ENCODE assay signal across 28 mouse cellular contexts in the genomic region with DNA sequence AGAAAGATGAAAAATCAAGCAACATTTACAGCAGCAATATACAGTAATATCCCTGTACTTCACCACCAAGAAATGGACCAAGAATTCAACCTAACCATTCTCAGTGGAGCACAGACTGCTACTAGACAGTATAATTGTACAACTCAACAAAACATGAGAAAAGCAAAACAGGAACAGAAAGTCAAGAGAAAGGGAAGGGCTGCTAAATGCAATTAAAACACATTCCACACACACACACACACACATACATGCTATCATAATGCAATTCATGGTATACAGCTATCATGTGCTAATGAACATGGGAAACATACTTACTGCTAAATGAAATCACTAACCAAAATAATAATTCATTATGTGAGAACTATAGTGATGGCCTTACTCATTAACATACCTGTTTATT.
DNase-seq lines count a peak whose midpoint lies in the region; ATAC-seq and TF ChIP-seq lines count a peak whose summit lies in the region.
"Had no signal": no experiment of that assay in that cellular context is flagged by ENCODE, and none has a peak within 500 bp of the region (broad histone marks: within the 10 kb centered on the region; RNA-seq: fewer than 3 reads in every experiment).

No protein-coding gene starts in this region.

- ATAC-seq in granulocyte monocyte progenitor cell, adult 5-6 weeks (replicated peaks; ENCODE audit: poor library complexity, severe bottlenecking): peak; percentile 88
- ATAC-seq in monocyte, adult 5-6 weeks (replicated peaks; ENCODE audit: insufficient number of reproducible peaks, low FRiP score, low TSS enrichment, poor library complexity, severe bottlenecking): peak; percentile 85
- ATAC-seq: forebrain, embryonic 16.5 days; hindbrain, embryonic 16.5 days; Patski had no signal

- no peak overlapping the region for H3K27ac ChIP-seq in CH12.LX (ENCODE audit: insufficient read depth, low read depth)
- H3K27ac ChIP-seq: embryonic facial prominence, embryonic 10.5 days; embryonic facial prominence, embryonic 13.5 days; forebrain, embryonic 12.5 days; gastrocnemius, adult 2 months; heart, adult 2 months; hindbrain, embryonic 13.5 days had no signal

- DNase-seq in A20 (ENCODE audit: low read depth, low spot score) (peak; percentile 29), CH12.LX (ENCODE audit: extremely low read depth) (no peak)
- DNase-seq in spleen, postnatal 10 days (ENCODE audit: low spot score in 2 of 2): no peak
- no peak for DNase-seq in frontal cortex, postnatal 36 days (ENCODE audit: low spot score in 2 of 2)
- no peak for DNase-seq in ovary, adult 18-20 months (ENCODE audit: low spot score)
- DNase-seq in spleen, postnatal 14 days (ENCODE audit: low spot score in 2 of 2): no peak
- DNase-seq: adrenal gland, postnatal 10 days; adrenal gland, postnatal 36 days; cerebellum, adult 11 months; cerebellum, adult 2 months; cerebellum, adult 9-11 months; cerebellum, postnatal 25 days; embryo, embryonic 11 days; gastrocnemius, adult 2 months; gastrocnemius, postnatal 14 days; heart, adult 2 months had no signal

- no peak for TF ChIP-seq POLR2A in CH12.LX (IDR thresholded peaks at IDR 0.05; ENCODE audit: low read depth, low read length)

- no peak overlapping the region for H3K4me2 ChIP-seq in CH12.LX (ENCODE audit: insufficient read depth, low read depth, poor library complexity, severe bottlenecking)
- H3K4me2 ChIP-seq: embryonic facial prominence, embryonic 13.5 days; forebrain, embryonic 12.5 days; heart, embryonic 11.5 days; hindbrain, embryonic 13.5 days had no signal

- no peak overlapping the region for H3K9ac ChIP-seq in CH12.LX (ENCODE audit: insufficient read depth, low read depth)
- H3K9ac ChIP-seq: embryonic facial prominence, embryonic 13.5 days; forebrain, embryonic 12.5 days; hindbrain, embryonic 13.5 days had no signal

- TF ChIP-seq CTCF in CH12.LX (conservative IDR thresholded peaks at IDR 0.05 in 1 of 2, IDR thresholded peaks at IDR 0.05 in 1 of 2; ENCODE audit: low read depth in 2 of 2, low read length in 2 of 2): no peak

- in situ Hi-C loops in CH12.LX (cut with MboI; ENCODE audit: low pct_ligation_motif_present, low pct_unique_long_range_greater_than_20kb, low sequenced_read_pairs): no loop called here

- no peak overlapping the region for H3K4me3 ChIP-seq in CH12.LX (replicated peaks in 1 of 3; ENCODE audit: low read depth in 2 of 3, low read length in 2 of 3, poor library complexity in 1 of 3)
- H3K4me3 ChIP-seq: embryonic facial prominence, embryonic 10.5 days; embryonic facial prominence, embryonic 13.5 days; erythroblast, embryonic 14.5 days; forebrain, embryonic 12.5 days; gastrocnemius, adult 2 months; heart, adult 2 months; hindbrain, embryonic 13.5 days had no signal

- H3K79me2 ChIP-seq in CH12.LX (replicated peaks; ENCODE audit: control insufficient read depth, extremely low read depth, insufficient read depth, poor library complexity, severe bottlenecking): no peaks in the 10 kb centered on the region

- TF ChIP-seq RAD21 in CH12.LX (IDR thresholded peaks at IDR 0.05; ENCODE audit: low read depth, low read length): no peak

- no peaks in the 10 kb centered on the region for H3K36me3 ChIP-seq in CH12.LX (replicated peaks in 1 of 2; ENCODE audit: control insufficient read depth in 1 of 2, insufficient read depth in 1 of 2, low read length in 1 of 2)
- H3K36me3 ChIP-seq: embryonic facial prominence, embryonic 10.5 days; embryonic facial prominence, embryonic 13.5 days; forebrain, embryonic 12.5 days; G1E; hindbrain, embryonic 13.5 days had no signal

- H3K9me3 ChIP-seq in CH12.LX (replicated peaks; ENCODE audit: low read length): no peaks in the 10 kb centered on the region
- H3K9me3 ChIP-seq: embryonic facial prominence, embryonic 10.5 days; embryonic facial prominence, embryonic 13.5 days; forebrain, embryonic 12.5 days; hindbrain, embryonic 13.5 days had no signal

- H3K4me1 ChIP-seq in CH12.LX (ENCODE audit: control insufficient read depth in 1 of 2, insufficient read depth in 2 of 2): peaks cover 5 to 21% of the 10 kb centered on the region in 2 experiments
- H3K4me1 ChIP-seq: embryonic facial prominence, embryonic 10.5 days; embryonic facial prominence, embryonic 13.5 days; forebrain, embryonic 12.5 days; hindbrain, embryonic 13.5 days had no signal

- dilution Hi-C loops in CH12.LX (cut with MboI; ENCODE audit: extremely low pct_ligation_motif_present, extremely low pct_unique_long_range_greater_than_20kb, low sequenced_read_pairs): no loop called here

- H3K27me3 ChIP-seq in CH12.LX (replicated peaks): no peaks in the 10 kb centered on the region
- H3K27me3 ChIP-seq: embryonic facial prominence, embryonic 13.5 days; forebrain, embryonic 12.5 days; hindbrain, embryonic 13.5 days; Patski had no signal

- TF ChIP-seq EP300 in CH12.LX (IDR thresholded peaks at IDR 0.05; ENCODE audit: low read length): peak; percentile 25; the same call in 1 of the 2 replicates

TF ChIP-seq in CH12.LX, 34 proteins besides CTCF, POLR2A, EP300 and RAD21:
- TF ChIP-seq GABPA (IDR thresholded peaks at IDR 0.05; ENCODE audit: insufficient replicate concordance, low read depth, low read length) (no peak), IRF4 (IDR thresholded peaks at IDR 0.05; ENCODE audit: low read depth, low read length) (0 out of 2 replicates have a peak, but pooled peaks have one; percentile 33)
